Comparison of ENCODE assay signal across 8 mouse cellular contexts in genomic region chr11:70821728-70822591, GRCm38 (mm10). TPM values are rescaled to one million over a fixed set of nuclear protein-coding genes. Genes with fewer than 3 reads are reported as not detected.
A peak's percentile ranks its signal among the peaks of the same experiment; 100 is the strongest.
DNase-seq lines count a peak whose midpoint lies in the region.

No protein-coding gene starts in this region.

- DNase-seq in MN1 (ENCODE audit: low spot score): peak; percentile 83
- DNase-seq in adrenal gland, postnatal 14 days: peak; percentile 67
- DNase-seq in gastrocnemius, postnatal 10 days: peak; percentile 59
- DNase-seq in kidney, postnatal 25 days: peak; percentile 73 to 88
- peak; percentile 52 for DNase-seq in retina, embryonic 14.5 days (ENCODE audit: low spot score)
- DNase-seq in right cerebral cortex, postnatal 36 days (ENCODE audit: low spot score in 2 of 2): no peak
- no peak for DNase-seq in urinary bladder, postnatal 4 days (ENCODE audit: low spot score in 2 of 2)
- DNase-seq in spleen, postnatal 10 days (ENCODE audit: low spot score in 2 of 2): no peak

RNA-seq across cellular contexts. Expression of gene Scimp, which starts 9.6 kb away (rescaled TPM):
- 0.41 and 1.2 TPM in 2 replicates for total RNA-seq in adrenal gland, postnatal 14 days (2021)
- total RNA-seq in gastrocnemius, postnatal 10 days (2021): not detected

RNA-seq across cellular contexts. Expression of gene Rabep1, which starts 22.6 kb away (rescaled TPM):
- 97.4 and 109 TPM in 2 replicates for total RNA-seq in adrenal gland, postnatal 14 days (2021)
- total RNA-seq in gastrocnemius, postnatal 10 days (2021): 10 to 100 TPM; 27.5 to 30.4 TPM

RNA-seq across cellular contexts. Expression of gene Zfp3, which starts 58.0 kb away (rescaled TPM):
- total RNA-seq in adrenal gland, postnatal 14 days (2021): 8.7 and 10.3 TPM in 2 replicates
- 10 to 100 TPM; 11.6 to 12.4 TPM for total RNA-seq in gastrocnemius, postnatal 10 days (2021)

Comparison
In these comparisons a context has a peak if more than half of its experiments do, and no peak if none do; other contexts are left out.
1. DNase-seq: peak in MN1 (single experiment), adrenal gland, postnatal 14 days (single experiment), gastrocnemius, postnatal 10 days (single experiment), kidney, postnatal 25 days (2 of 2) and retina, embryonic 14.5 days (single experiment); none in right cerebral cortex, postnatal 36 days (0 of 2), urinary bladder, postnatal 4 days (0 of 2) and spleen, postnatal 10 days (0 of 2).